Mouse (Mus musculus): ENCODE results near the gene Oxct2a. TPM values are rescaled to one million over a fixed set of nuclear protein-coding genes. Genes with fewer than 3 reads are reported as not detected.
A peak's percentile ranks its signal among the peaks of the same experiment; 100 is the strongest.

Gene Oxct2a
- polyA plus RNA-seq, 2 experiments = 0.21 TPM; not detected in 1

DNA sequence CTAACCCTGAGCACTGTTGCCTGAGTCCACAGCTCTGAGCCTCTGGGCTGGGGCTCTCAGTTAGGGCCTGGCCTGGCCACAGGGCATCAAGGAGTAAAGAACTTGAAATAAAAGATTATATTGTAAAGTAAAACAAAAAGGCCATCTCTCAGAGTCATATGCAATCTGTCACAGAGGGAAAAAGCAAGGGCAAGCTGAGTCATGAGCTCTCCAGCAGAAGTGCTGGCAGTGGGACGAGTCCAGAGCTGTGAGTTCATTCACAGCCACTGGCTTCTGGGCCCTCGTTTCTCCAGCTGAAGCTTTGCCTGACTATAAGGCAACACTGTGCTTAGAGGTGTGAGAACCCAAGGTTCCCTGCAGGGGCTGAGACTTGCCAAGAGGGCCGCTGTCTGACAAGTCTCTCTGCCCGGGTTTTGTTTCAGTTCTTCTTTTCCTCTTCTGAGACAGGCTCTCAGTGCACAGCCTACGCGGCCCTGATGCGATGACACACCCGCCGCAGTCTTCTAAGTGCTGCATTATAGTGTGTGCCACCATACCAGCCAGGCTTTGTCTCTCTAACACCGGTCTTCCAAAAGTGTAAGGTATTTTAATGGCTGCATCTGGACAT, 29.9 kb upstream of the Oxct2a start:
- H3K9ac ChIP-seq (ENCODE audit: low read depth, low read length, severe bottlenecking) = no peak overlapping the region
- ATAC-seq (ENCODE audit: low FRiP score, low read depth) = no peak
- H3K36me3 ChIP-seq (ENCODE audit: control insufficient read depth, insufficient read depth, low read length) = peaks cover 90% of the 10 kb centered on the region
- no peak overlapping the region for H3K27ac ChIP-seq (replicated peaks; ENCODE audit: low read depth, low read length)
- no peak overlapping the region for H3K4me3 ChIP-seq (replicated peaks; ENCODE audit: low read length)
- 81% methylated on average over 10 of the region's 10 CpGs for WGBS
- no peak overlapping the region for H3K4me2 ChIP-seq (replicated peaks; ENCODE audit: low read depth, low read length, severe bottlenecking)
- DNase-seq (ENCODE audit: low spot score) = no peak
- no peak for TF ChIP-seq POLR2A (IDR thresholded peaks at IDR 0.05; ENCODE audit: borderline replicate concordance, extremely low read depth, insufficient read depth, insufficient read length)
- no peaks in the 10 kb centered on the region for H3K9me3 ChIP-seq (ENCODE audit: control insufficient read depth, low read length)
- no peaks in the 10 kb centered on the region for H3K27me3 ChIP-seq (ENCODE audit: control insufficient read depth, insufficient read depth, low read length)
- no peaks in the 10 kb centered on the region for H3K4me1 ChIP-seq (ENCODE audit: control insufficient read depth, insufficient read depth, low read length)

DNA sequence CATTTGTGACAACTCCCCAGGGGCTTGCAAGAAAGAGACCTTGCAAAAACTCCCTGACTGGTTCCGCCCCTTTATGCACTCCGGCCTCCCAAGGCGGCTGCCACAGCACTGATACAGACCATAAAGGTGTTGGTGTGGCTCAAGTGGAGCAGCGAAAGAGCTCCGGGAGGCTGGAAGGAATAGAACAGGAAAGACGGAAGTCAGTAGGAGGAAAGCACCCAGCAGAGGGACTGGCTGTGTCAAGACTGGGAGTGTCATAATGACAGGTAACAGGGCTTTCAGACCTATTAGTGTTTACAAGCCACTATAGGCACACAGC, 20.0 kb upstream of the Oxct2a start:
- TF ChIP-seq POLR2A (IDR thresholded peaks at IDR 0.05; ENCODE audit: borderline replicate concordance, extremely low read depth, insufficient read depth, insufficient read length) = no peak
- Histone ChIP-seq H3K27ac (replicated peaks; ENCODE audit: low read depth, low read length) (no peak overlapping the region), H3K27me3 (ENCODE audit: control insufficient read depth, insufficient read depth, low read length) (peaks cover 43% of the 10 kb centered on the region), H3K9me3 (ENCODE audit: control insufficient read depth, low read length) (no peaks in the 10 kb centered on the region), H3K9ac (ENCODE audit: low read depth, low read length, severe bottlenecking) (no peak overlapping the region), H3K36me3 (ENCODE audit: control insufficient read depth, insufficient read depth, low read length) (peaks cover 3% of the 10 kb centered on the region; the same call in 1 of the 2 replicates), H3K4me1 (ENCODE audit: control insufficient read depth, insufficient read depth, low read length) (peaks cover 3% of the 10 kb centered on the region), H3K4me3 (replicated peaks; ENCODE audit: low read length) (peak overlapping the region; percentile 46), H3K4me2 (replicated peaks; ENCODE audit: low read depth, low read length, severe bottlenecking) (peak overlapping the region; percentile 76)
- ATAC-seq (ENCODE audit: low FRiP score, low read depth) (no peak), DNase-seq (ENCODE audit: low spot score) (no peak)
- 6% methylated on average over 6 of the region's 6 CpGs for WGBS

DNA sequence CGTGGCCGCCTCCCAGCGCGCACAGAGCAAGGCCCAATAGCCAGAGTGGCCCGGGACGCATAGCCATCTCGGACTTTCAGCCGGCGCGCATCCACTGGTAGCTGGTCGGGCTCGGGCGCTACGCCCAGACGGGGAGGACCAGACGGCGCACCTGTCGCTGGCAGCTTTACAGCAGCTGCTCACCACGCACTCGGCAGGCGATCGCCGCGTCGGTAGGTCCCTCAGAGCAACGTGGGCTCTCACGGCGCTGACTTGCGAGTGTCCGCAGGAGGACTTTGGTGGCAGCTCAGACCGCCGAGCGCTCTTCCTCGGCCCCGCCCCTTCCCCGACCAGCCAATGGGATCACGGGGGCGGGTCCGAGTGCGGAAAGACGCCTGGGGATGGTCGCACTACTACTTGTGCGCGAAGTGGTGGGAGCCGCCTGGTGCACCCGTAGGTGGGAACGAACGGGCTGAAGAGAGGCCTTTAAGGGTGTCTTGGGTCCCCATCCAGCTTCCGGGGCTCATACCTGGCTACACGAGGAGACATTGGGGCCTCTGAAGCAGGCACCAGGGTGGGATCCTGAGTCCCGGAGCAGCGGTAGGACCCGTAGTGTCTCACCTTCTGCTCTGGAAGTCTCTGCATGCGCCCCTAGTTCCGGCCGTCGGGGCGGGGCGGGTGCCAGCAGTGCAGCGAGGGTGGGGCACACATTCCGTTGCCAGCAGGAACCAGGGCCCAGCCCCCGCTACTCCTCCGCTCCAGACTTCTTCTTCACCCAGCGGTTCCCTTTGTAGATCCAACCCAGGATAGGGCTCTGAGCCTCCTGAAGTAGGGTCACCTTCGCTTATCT, 19.4 kb upstream of the Oxct2a start, which contains the start of gene Bmp8a:
Bmp8a (minus strand) TSS at position 611 of the 829 bp plus-strand sequence.
- H3K27me3 ChIP-seq (ENCODE audit: control insufficient read depth, insufficient read depth, low read length) = peaks cover 43% of the 10 kb centered on the region
- H3K9ac ChIP-seq (ENCODE audit: low read depth, low read length, severe bottlenecking) = peak within 1 kb of the TSS; percentile 12; the same call in 1 of the 2 replicates
- peaks cover 3% of the 10 kb centered on the region; the same call in 1 of the 2 replicates for H3K36me3 ChIP-seq (ENCODE audit: control insufficient read depth, insufficient read depth, low read length)
- peak; percentile 46 for DNase-seq (ENCODE audit: low spot score)
- WGBS = under 1% methylated on average over 50 of the region's 65 CpGs
- peaks cover 3% of the 10 kb centered on the region for H3K4me1 ChIP-seq (ENCODE audit: control insufficient read depth, insufficient read depth, low read length)
- H3K4me3 ChIP-seq (replicated peaks; ENCODE audit: low read length) = peak within 1 kb of the TSS; percentile 46
- no peak within 1 kb of the TSS for H3K27ac ChIP-seq (replicated peaks; ENCODE audit: low read depth, low read length)
- H3K9me3 ChIP-seq (ENCODE audit: control insufficient read depth, low read length) = no peaks in the 10 kb centered on the region
- no peak for TF ChIP-seq POLR2A (IDR thresholded peaks at IDR 0.05; ENCODE audit: borderline replicate concordance, extremely low read depth, insufficient read depth, insufficient read length)
- H3K4me2 ChIP-seq (replicated peaks; ENCODE audit: low read depth, low read length, severe bottlenecking) = peak within 1 kb of the TSS; percentile 76
- ATAC-seq (ENCODE audit: low FRiP score, low read depth) = peak; percentile 84

DNA sequence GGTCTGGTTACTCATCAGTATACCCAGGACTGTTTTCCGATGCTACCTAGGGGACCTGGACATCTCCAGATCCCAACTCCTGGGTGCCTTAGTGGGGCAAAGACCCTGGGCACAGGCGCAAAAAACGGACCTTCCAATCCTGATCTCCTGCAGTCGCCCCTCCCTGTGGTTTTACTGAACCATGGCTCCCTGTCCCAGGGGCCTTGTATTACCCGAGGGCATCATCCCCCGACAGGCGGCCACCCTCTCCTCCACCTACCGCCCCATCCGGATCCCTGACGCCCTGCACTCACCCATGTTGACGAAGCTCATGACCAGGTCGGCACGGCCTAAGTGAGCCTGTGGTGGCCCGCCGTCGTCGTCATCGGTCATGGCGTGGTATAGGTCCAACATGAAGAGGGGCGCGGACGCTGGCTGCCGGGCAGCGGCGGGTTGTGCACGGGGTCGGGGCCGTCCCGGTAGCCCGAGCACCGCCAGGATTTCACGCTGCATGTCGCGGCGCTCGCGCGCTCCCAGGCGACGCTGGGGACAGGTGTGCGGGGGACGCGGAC, 18.7 kb upstream of the Oxct2a start:
- DNase-seq (ENCODE audit: low spot score) (no peak), ATAC-seq (ENCODE audit: low FRiP score, low read depth) (no peak)
- Histone ChIP-seq H3K9ac (ENCODE audit: low read depth, low read length, severe bottlenecking) (0 out of 2 replicates have a peak overlapping the region, but pooled peaks have one; percentile 12), H3K27ac (replicated peaks; ENCODE audit: low read depth, low read length) (no peak overlapping the region), H3K4me3 (replicated peaks; ENCODE audit: low read length) (peak overlapping the region; percentile 46), H3K36me3 (ENCODE audit: control insufficient read depth, insufficient read depth, low read length) (peaks cover 2% of the 10 kb centered on the region; the same call in 1 of the 2 replicates), H3K4me1 (ENCODE audit: control insufficient read depth, insufficient read depth, low read length) (peaks cover 3% of the 10 kb centered on the region), H3K27me3 (ENCODE audit: control insufficient read depth, insufficient read depth, low read length) (peaks cover 43% of the 10 kb centered on the region), H3K9me3 (ENCODE audit: control insufficient read depth, low read length) (no peaks in the 10 kb centered on the region), H3K4me2 (replicated peaks; ENCODE audit: low read depth, low read length, severe bottlenecking) (peak overlapping the region; percentile 76)
- no peak for TF ChIP-seq POLR2A (IDR thresholded peaks at IDR 0.05; ENCODE audit: borderline replicate concordance, extremely low read depth, insufficient read depth, insufficient read length)
- 3% methylated on average over 31 of the region's 43 CpGs for WGBS

DNA sequence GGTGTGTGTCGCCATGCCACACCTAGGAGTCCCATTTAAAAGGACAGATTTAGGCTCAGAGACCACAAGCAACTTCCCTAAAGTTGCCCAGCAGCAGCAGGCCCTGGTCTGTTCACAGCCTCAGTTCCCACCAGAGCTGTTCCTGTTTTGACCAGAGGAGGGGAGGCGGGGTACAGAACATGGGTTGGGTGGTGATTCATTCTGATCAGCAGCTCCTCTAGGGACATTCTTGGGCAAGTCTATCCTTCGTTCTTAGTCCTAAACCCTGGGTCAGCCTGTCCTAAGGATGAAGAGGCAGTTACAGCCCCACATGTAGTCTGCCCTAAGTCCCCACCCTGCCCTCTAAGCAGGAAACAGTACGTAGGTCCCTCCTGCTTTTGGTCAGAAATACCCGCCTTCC, 16.8 kb upstream of the Oxct2a start:
- ATAC-seq (ENCODE audit: low FRiP score, low read depth) = no peak
- H3K9me3 ChIP-seq (ENCODE audit: control insufficient read depth, low read length) = no peaks in the 10 kb centered on the region
- DNase-seq (ENCODE audit: low spot score) = no peak
- no peak overlapping the region for H3K4me2 ChIP-seq (replicated peaks; ENCODE audit: low read depth, low read length, severe bottlenecking)
- no peaks in the 10 kb centered on the region for H3K36me3 ChIP-seq (ENCODE audit: control insufficient read depth, insufficient read depth, low read length)
- H3K4me3 ChIP-seq (replicated peaks; ENCODE audit: low read length) = no peak overlapping the region
- TF ChIP-seq POLR2A (IDR thresholded peaks at IDR 0.05; ENCODE audit: borderline replicate concordance, extremely low read depth, insufficient read depth, insufficient read length) = no peak
- peaks cover 43% of the 10 kb centered on the region for H3K27me3 ChIP-seq (ENCODE audit: control insufficient read depth, insufficient read depth, low read length)
- peaks cover 3% of the 10 kb centered on the region for H3K4me1 ChIP-seq (ENCODE audit: control insufficient read depth, insufficient read depth, low read length)
- no peak overlapping the region for H3K27ac ChIP-seq (replicated peaks; ENCODE audit: low read depth, low read length)
- no peak overlapping the region for H3K9ac ChIP-seq (ENCODE audit: low read depth, low read length, severe bottlenecking)
- 71% methylated on average over 5 of the region's 5 CpGs for WGBS

Data from limb, embryonic 14.5 days (tissue).